In genomic region chr17:62064939-62065338, GRCm38 (mm10) we compare ENCODE assay signal across 15 mouse cellular contexts.
"Had no signal": no experiment of that assay in that cellular context is flagged by ENCODE, and none has a peak within 500 bp of the region (broad histone marks: within the 10 kb centered on the region; RNA-seq: fewer than 3 reads in every experiment).

No protein-coding gene starts in this region.

- H3K27ac ChIP-seq: neural tube, embryonic 15.5 days; stomach, embryonic 15.5 days; stomach, postnatal 0 days had no signal

- H3K9me3 ChIP-seq: neural tube, embryonic 15.5 days; stomach, embryonic 15.5 days had no signal

- DNase-seq: retina, postnatal 1 day; right cerebral cortex, adult 18-20 months; right cerebral cortex, postnatal 14 days; right cerebral cortex, postnatal 25 days; right cerebral cortex, postnatal 4 days; spleen, adult 18-20 months; thymus, adult 18-20 months; thymus, adult 2 months; thymus, postnatal 14 days; thymus, postnatal 25 days; thymus, postnatal 36 days; thymus, postnatal 4 days had no signal

- H3K36me3 ChIP-seq: neural tube, embryonic 15.5 days; stomach, embryonic 15.5 days had no signal

- H3K4me3 ChIP-seq: neural tube, embryonic 15.5 days; stomach, embryonic 15.5 days had no signal

- H3K4me1 ChIP-seq: neural tube, embryonic 15.5 days; stomach, embryonic 15.5 days had no signal

- H3K27me3 ChIP-seq: neural tube, embryonic 15.5 days; stomach, embryonic 15.5 days had no signal

- H3K4me2 ChIP-seq: neural tube, embryonic 15.5 days; stomach, embryonic 15.5 days had no signal

- H3K9ac ChIP-seq: neural tube, embryonic 15.5 days; stomach, embryonic 15.5 days had no signal
